Mouse (Mus musculus) heart, embryonic 14.5 days (tissue): ENCODE measurements around the gene Srgn. TPM values are rescaled to one million over a fixed set of nuclear protein-coding genes. Genes with fewer than 3 reads are reported as not detected.

ENCODE experiments used
- ATAC-seq: fragments of 200-750 bp; cut with Nextera tagmentation; 2 replicates; pipeline ENCODE4 v1.8.0; 2017; ENCODE audit warnings: low read depth, moderate TSS enrichment; ENCODE audit not compliant: insufficient number of reproducible peaks, insufficient read depth, low FRiP score
- H3K27ac ChIP-seq, 2 experiments: fragments of 200-500 bp in 1 of 2; fragments of 300-500 bp in 1 of 2; sonication (generic) in 1 of 2; replicated peaks in 1 of 2; 2 replicates each; pipeline ENCODE4 v1.5.1; 2012 to 2014; ENCODE audit warnings: low read depth in 2 of 2, low read length in 2 of 2, control low read depth in 1 of 2, mild to moderate bottlenecking in 1 of 2, mixed read lengths in 1 of 2; ENCODE audit not compliant: control insufficient read depth in 1 of 2, insufficient read depth in 1 of 2
- H3K27me3 ChIP-seq: fragments of 300-500 bp; sonication (generic); 2 replicates; pipeline ENCODE4 v1.6.1; 2014; ENCODE audit warnings: mild to moderate bottlenecking, low read length, control low read depth; ENCODE audit not compliant: control insufficient read depth, insufficient read depth
- H3K36me3 ChIP-seq: fragments of 300-500 bp; sonication (generic); 2 replicates; pipeline ENCODE4 v1.6.1; 2014; ENCODE audit warnings: mild to moderate bottlenecking, control low read depth, low read length, mixed read lengths; ENCODE audit not compliant: control insufficient read depth, insufficient read depth
- H3K4me1 ChIP-seq, 2 experiments: fragments of 200-500 bp in 1 of 2; fragments of 300-500 bp in 1 of 2; sonication (generic) in 1 of 2; 2 replicates each; pipeline ENCODE4 v1.6.1; 2012 to 2014; ENCODE audit warnings: low read length in 2 of 2, control low read depth in 1 of 2, mixed read lengths in 1 of 2; ENCODE audit not compliant: control insufficient read depth in 2 of 2, insufficient read depth in 2 of 2
- H3K4me2 ChIP-seq: fragments of 300-500 bp; sonication (generic); 2 replicates; pipeline ENCODE4 v1.6.1; 2014; ENCODE audit warnings: mild to moderate bottlenecking, low read length
- H3K4me3 ChIP-seq, 2 experiments: fragments of 200-500 bp in 1 of 2; fragments of 300-500 bp in 1 of 2; sonication (generic) in 1 of 2; 2 replicates each; pipeline ENCODE4 v1.5.1; 2012 to 2014; ENCODE audit warnings: low read length in 2 of 2, mild to moderate bottlenecking in 2 of 2, control low read depth in 1 of 2, low read depth in 1 of 2, moderate library complexity in 1 of 2; ENCODE audit not compliant: control insufficient read depth in 1 of 2, insufficient read depth in 1 of 2
- H3K9ac ChIP-seq: fragments of 300-500 bp; sonication (generic); 2 replicates; pipeline ENCODE4 v1.6.1; 2014; ENCODE audit warnings: mild to moderate bottlenecking, low read length
- H3K9me3 ChIP-seq: fragments of 300-500 bp; sonication (generic); 2 replicates; pipeline ENCODE4 v1.6.1; 2016; ENCODE audit warnings: low read length, control low read depth; ENCODE audit not compliant: control insufficient read depth
- WGBS: fragments of 180-500 bp; shearing (Covaris S2); extraction: QIAGEN DNeasy Blood & Tissue Kit; methylation state at CpG from one replicate; pipeline ENCODE4 v1.1.7; 2014; 5-methylcytosine and 5-hydroxymethylcytosine counted together
- polyA plus RNA-seq: library from polyadenylated mRNA; unstranded; fragments of >200 nt; fragmentation: Nextera tagmentation; extraction: Ambion mirVana; gene quantifications from 2 replicates; pipeline ENCODE4 v1.2.1, GENCODE M21; 2014

Srgn gene
- polyA plus RNA-seq, result 6.8 and 8.2 TPM in 2 replicates

DNA sequence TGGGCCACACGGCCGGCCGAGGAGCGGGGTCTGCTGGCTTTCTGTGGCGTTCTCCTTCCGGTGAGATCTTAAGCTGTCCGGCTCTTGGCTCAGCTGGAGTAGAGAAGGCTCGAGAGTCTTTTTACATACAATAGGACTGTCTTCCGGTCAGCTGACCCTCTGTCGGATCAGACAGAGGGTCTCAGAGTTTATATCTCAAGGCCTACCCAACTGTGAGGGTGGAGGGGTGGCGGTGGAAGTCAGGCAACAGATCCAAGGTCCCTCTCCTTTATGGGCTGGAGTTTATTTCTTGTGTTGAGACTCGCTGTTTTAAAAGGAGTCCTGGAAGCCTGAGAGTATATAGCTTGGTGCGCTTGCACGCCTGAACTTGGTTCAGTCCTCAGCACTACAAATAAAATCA is at the start of gene Srgn:
Gene Srgn, minus strand, starts transcription at position 101 of the 400 bp plus-strand sequence.
- no peak for ATAC-seq
- H3K36me3 ChIP-seq, result no peaks in the 10 kb centered on the region
- H3K4me1 ChIP-seq, result peaks cover 0 to 5% of the 10 kb centered on the region in 2 experiments; a peak in 1 of 4 replicates
- H3K9ac ChIP-seq, result no peak within 1 kb of the TSS
- H3K9me3 ChIP-seq, result no peaks in the 10 kb centered on the region
- H3K27me3 ChIP-seq, result no peaks in the 10 kb centered on the region
- H3K4me3 ChIP-seq, result no peak within 1 kb of the TSS
- 86% methylated on average over 14 of the region's 14 CpGs for WGBS
- no peak within 1 kb of the TSS for H3K4me2 ChIP-seq
- no peak within 1 kb of the TSS for H3K27ac ChIP-seq

- Histone ChIP-seq H3K9ac (no peak overlapping the region), H3K36me3 (peaks cover 58% of the 10 kb centered on the region), H3K27ac (no peak overlapping the region), H3K9me3 (no peaks in the 10 kb centered on the region), H3K27me3 (no peaks in the 10 kb centered on the region), H3K4me2 (no peak overlapping the region), H3K4me3 (no peak overlapping the region), H3K4me1 (peaks cover 4 to 10% of the 10 kb centered on the region in 2 experiments)
- WGBS, result 87% methylated on average over 13 of the region's 13 CpGs
- ATAC-seq, result no peak
Observed at GRCm38 (mm10) chr10:62575001-62575400, 47.8 kb upstream of the Srgn start.

GRCm38 (mm10) chr10:62570126-62570871 is 43.0 kb upstream of the Srgn start:
- H3K4me1 ChIP-seq, result no peaks in the 10 kb centered on the region
- 91% methylated on average over 7 of the region's 7 CpGs for WGBS
- H3K9ac ChIP-seq, result no peak overlapping the region
- no peaks in the 10 kb centered on the region for H3K9me3 ChIP-seq
- ATAC-seq, result no peak
- peaks cover 90% of the 10 kb centered on the region for H3K36me3 ChIP-seq
- no peak overlapping the region for H3K4me2 ChIP-seq
- H3K4me3 ChIP-seq, result no peak overlapping the region
- H3K27ac ChIP-seq, result no peak overlapping the region
- H3K27me3 ChIP-seq, result no peaks in the 10 kb centered on the region

- Histone ChIP-seq H3K4me2 (no peak overlapping the region), H3K9ac (no peak overlapping the region), H3K36me3 (peaks cover 86% of the 10 kb centered on the region), H3K4me3 (no peak overlapping the region), H3K4me1 (no peaks in the 10 kb centered on the region), H3K27me3 (no peaks in the 10 kb centered on the region), H3K27ac (no peak overlapping the region), H3K9me3 (no peaks in the 10 kb centered on the region)
- 74% methylated on average over 4 of the region's 4 CpGs for WGBS
- ATAC-seq, result no peak
Observed at GRCm38 (mm10) chr10:62568861-62569260, 41.6 kb upstream of the Srgn start.

DNA sequence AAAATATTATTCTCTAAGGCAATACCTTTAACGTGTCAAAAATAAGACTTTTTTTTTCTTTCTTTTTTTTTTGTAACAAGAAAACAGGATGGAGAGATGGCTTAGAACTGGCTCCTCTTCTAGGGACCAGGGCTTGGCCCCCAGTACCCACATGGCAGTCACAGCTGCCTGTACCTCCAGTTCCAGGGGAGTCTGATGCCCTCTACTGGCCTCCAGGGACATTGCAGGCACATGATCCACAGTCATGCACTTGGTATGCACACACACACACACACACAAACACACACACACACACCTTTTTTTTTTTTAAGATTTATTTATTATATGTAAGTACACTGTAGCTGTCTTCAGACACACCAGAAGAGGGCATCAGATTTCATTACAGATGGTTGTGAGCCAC is 30.5 kb upstream of the Srgn start:
- no peak overlapping the region for H3K27ac ChIP-seq
- no peak overlapping the region for H3K4me2 ChIP-seq
- H3K9ac ChIP-seq, result no peak overlapping the region
- peaks cover 54% of the 10 kb centered on the region for H3K36me3 ChIP-seq
- ATAC-seq, result no peak
- H3K9me3 ChIP-seq, result no peaks in the 10 kb centered on the region
- 89% methylated on average over 1 of the region's 1 CpGs for WGBS
- H3K4me3 ChIP-seq, result no peak overlapping the region
- no peaks in the 10 kb centered on the region for H3K27me3 ChIP-seq
- H3K4me1 ChIP-seq, result no peaks in the 10 kb centered on the region

GRCm38 (mm10) chr10:62556558-62556901 is 29.3 kb upstream of the Srgn start:
- H3K4me3 ChIP-seq, result no peak overlapping the region
- no peaks in the 10 kb centered on the region for H3K9me3 ChIP-seq
- no peak overlapping the region for H3K27ac ChIP-seq
- no peak for ATAC-seq
- 88% methylated on average over 6 of the region's 6 CpGs for WGBS
- H3K27me3 ChIP-seq, result no peaks in the 10 kb centered on the region
- no peak overlapping the region for H3K4me2 ChIP-seq
- H3K36me3 ChIP-seq, result peaks cover 42% of the 10 kb centered on the region
- H3K9ac ChIP-seq, result no peak overlapping the region
- H3K4me1 ChIP-seq, result no peaks in the 10 kb centered on the region

DNA sequence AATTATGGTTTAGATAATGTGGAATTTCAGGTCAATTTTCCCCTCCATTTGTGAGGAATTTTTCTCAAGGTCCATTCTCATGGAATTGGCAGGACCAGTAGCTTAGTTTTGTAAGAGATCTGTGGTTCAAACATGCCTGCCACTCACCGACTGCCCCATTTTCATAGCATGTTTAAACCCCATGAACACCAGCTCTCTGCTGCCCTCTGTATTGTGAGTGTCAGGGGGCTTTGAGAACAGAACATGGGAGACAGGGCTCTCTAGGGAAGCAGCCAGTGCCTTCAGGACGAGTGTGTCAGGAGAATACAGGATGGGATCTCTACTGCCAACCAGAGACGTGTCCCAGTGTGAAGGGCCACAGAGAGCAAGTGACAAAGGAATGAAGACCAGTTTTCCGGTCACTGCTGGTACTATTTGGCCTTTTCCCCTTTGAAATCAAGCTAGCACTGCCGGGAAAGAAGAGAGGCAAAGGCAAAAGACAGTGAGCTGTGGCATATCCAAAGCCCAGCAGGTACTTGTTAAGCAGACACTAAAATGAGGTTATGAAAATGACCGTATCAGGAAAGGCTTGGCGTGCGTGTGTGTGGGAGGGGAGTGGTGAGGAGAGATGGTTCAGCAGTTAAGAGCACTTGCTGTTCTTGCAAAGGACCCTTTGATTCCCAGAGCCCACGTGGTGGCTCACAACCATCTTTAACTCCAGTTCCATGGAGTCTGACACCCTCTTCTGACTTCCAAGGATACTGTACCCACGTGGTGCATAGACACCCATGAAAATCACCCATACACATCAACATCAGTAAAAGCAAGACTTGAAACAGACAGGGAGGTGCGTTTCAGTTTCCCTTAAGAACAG is 28.7 kb upstream of the Srgn start:
- Histone ChIP-seq H3K9me3 (no peaks in the 10 kb centered on the region), H3K27ac (no peak overlapping the region), H3K4me1 (no peaks in the 10 kb centered on the region), H3K9ac (no peak overlapping the region), H3K4me2 (no peak overlapping the region), H3K36me3 (peaks cover 38% of the 10 kb centered on the region), H3K4me3 (no peak overlapping the region), H3K27me3 (no peaks in the 10 kb centered on the region)
- ATAC-seq, result no peak
- WGBS, result 75% methylated on average over 11 of the region's 11 CpGs
